Mouse (Mus musculus): ENCODE data around the gene Il6st. TPM values are rescaled to one million over a fixed set of nuclear protein-coding genes. Genes with fewer than 3 reads are reported as not detected.

The Il6st gene
- polyA plus RNA-seq, 1 experiment from 2014 or later, result 20.2 TPM

GRCm38 (mm10) chr13:112438001-112438868 is 25.6 kb upstream of the Il6st start:
- ATAC-seq (ENCODE audit: insufficient number of reproducible peaks, low FRiP score, low TSS enrichment, low read depth) (no peak), DNase-seq (ENCODE audit: low spot score) (no peak)
- H3K9ac ChIP-seq (ENCODE audit: low read length), result no peak overlapping the region
- H3K4me1 ChIP-seq (ENCODE audit: control insufficient read depth, insufficient read depth, low read length), result peaks cover 6% of the 10 kb centered on the region; the same call in 1 of the 2 replicates
- no peak overlapping the region for H3K4me3 ChIP-seq (ENCODE audit: low read depth, low read length)
- 89% methylated on average over 21 of the region's 21 CpGs for WGBS
- H3K4me2 ChIP-seq (ENCODE audit: low read depth, severe bottlenecking), result no peak overlapping the region
- no peaks in the 10 kb centered on the region for H3K36me3 ChIP-seq (ENCODE audit: control insufficient read depth, insufficient read depth, low read length)
- no peak overlapping the region for H3K27ac ChIP-seq (replicated peaks; ENCODE audit: low read depth, low read length)
- H3K9me3 ChIP-seq (ENCODE audit: control insufficient read depth, low read length), result no peaks in the 10 kb centered on the region
- no peaks in the 10 kb centered on the region for H3K27me3 ChIP-seq (ENCODE audit: control insufficient read depth, insufficient read depth, low read length)

- Histone ChIP-seq H3K4me3 (ENCODE audit: low read depth, low read length) (no peak overlapping the region), H3K36me3 (ENCODE audit: control insufficient read depth, insufficient read depth, low read length) (no peaks in the 10 kb centered on the region), H3K27me3 (ENCODE audit: control insufficient read depth, insufficient read depth, low read length) (no peaks in the 10 kb centered on the region), H3K9me3 (ENCODE audit: control insufficient read depth, low read length) (no peaks in the 10 kb centered on the region), H3K4me2 (ENCODE audit: low read depth, severe bottlenecking) (no peak overlapping the region), H3K27ac (replicated peaks; ENCODE audit: low read depth, low read length) (no peak overlapping the region), H3K9ac (ENCODE audit: low read length) (no peak overlapping the region), H3K4me1 (ENCODE audit: control insufficient read depth, insufficient read depth, low read length) (0 out of 2 replicates have a peak, but pooled peaks cover 3% of the 10 kb centered on the region)
- DNase-seq (ENCODE audit: low spot score) (no peak), ATAC-seq (ENCODE audit: insufficient number of reproducible peaks, low FRiP score, low TSS enrichment, low read depth) (no peak)
- WGBS, result 47% methylated on average over 15 of the region's 15 CpGs
These were observed 24.6 kb upstream of the Il6st start for GRCm38 (mm10) chr13:112439105-112439818.

- 0 out of 2 replicates have a peak, but pooled peaks cover 3% of the 10 kb centered on the region for H3K4me1 ChIP-seq (ENCODE audit: control insufficient read depth, insufficient read depth, low read length)
- H3K4me2 ChIP-seq (ENCODE audit: low read depth, severe bottlenecking), result no peak overlapping the region
- H3K27ac ChIP-seq (replicated peaks; ENCODE audit: low read depth, low read length), result no peak overlapping the region
- no peaks in the 10 kb centered on the region for H3K27me3 ChIP-seq (ENCODE audit: control insufficient read depth, insufficient read depth, low read length)
- WGBS, result 29% methylated on average over 9 of the region's 9 CpGs
- no peaks in the 10 kb centered on the region for H3K36me3 ChIP-seq (ENCODE audit: control insufficient read depth, insufficient read depth, low read length)
- peak; percentile 65; the same call in 1 of the 2 replicates for ATAC-seq (ENCODE audit: insufficient number of reproducible peaks, low FRiP score, low TSS enrichment, low read depth)
- peak; percentile 69 for DNase-seq (ENCODE audit: low spot score)
- no peak overlapping the region for H3K9ac ChIP-seq (ENCODE audit: low read length)
- no peak overlapping the region for H3K4me3 ChIP-seq (ENCODE audit: low read depth, low read length)
- H3K9me3 ChIP-seq (ENCODE audit: control insufficient read depth, low read length), result no peaks in the 10 kb centered on the region
These were observed 23.9 kb upstream of the Il6st start for GRCm38 (mm10) chr13:112439917-112440361.

GRCm38 (mm10) chr13:112440668-112441067 is 23.2 kb upstream of the Il6st start:
- Histone ChIP-seq H3K4me2 (ENCODE audit: low read depth, severe bottlenecking) (no peak overlapping the region), H3K36me3 (ENCODE audit: control insufficient read depth, insufficient read depth, low read length) (no peaks in the 10 kb centered on the region), H3K27ac (replicated peaks; ENCODE audit: low read depth, low read length) (no peak overlapping the region), H3K27me3 (ENCODE audit: control insufficient read depth, insufficient read depth, low read length) (no peaks in the 10 kb centered on the region), H3K4me1 (ENCODE audit: control insufficient read depth, insufficient read depth, low read length) (0 out of 2 replicates have a peak, but pooled peaks cover 3% of the 10 kb centered on the region), H3K9me3 (ENCODE audit: control insufficient read depth, low read length) (no peaks in the 10 kb centered on the region), H3K4me3 (ENCODE audit: low read depth, low read length) (no peak overlapping the region), H3K9ac (ENCODE audit: low read length) (no peak overlapping the region)
- ATAC-seq (ENCODE audit: insufficient number of reproducible peaks, low FRiP score, low TSS enrichment, low read depth) (no peak), DNase-seq (ENCODE audit: low spot score) (no peak)
- WGBS, result 76% methylated on average over 8 of the region's 8 CpGs

- Histone ChIP-seq H3K27ac (replicated peaks; ENCODE audit: low read depth, low read length) (no peak overlapping the region), H3K9me3 (ENCODE audit: control insufficient read depth, low read length) (no peaks in the 10 kb centered on the region), H3K4me2 (ENCODE audit: low read depth, severe bottlenecking) (no peak overlapping the region), H3K27me3 (ENCODE audit: control insufficient read depth, insufficient read depth, low read length) (no peaks in the 10 kb centered on the region), H3K36me3 (ENCODE audit: control insufficient read depth, insufficient read depth, low read length) (no peaks in the 10 kb centered on the region), H3K4me1 (ENCODE audit: control insufficient read depth, insufficient read depth, low read length) (0 out of 2 replicates have a peak, but pooled peaks cover 3% of the 10 kb centered on the region), H3K9ac (ENCODE audit: low read length) (no peak overlapping the region), H3K4me3 (ENCODE audit: low read depth, low read length) (no peak overlapping the region)
- ATAC-seq (ENCODE audit: insufficient number of reproducible peaks, low FRiP score, low TSS enrichment, low read depth) (no peak), DNase-seq (ENCODE audit: low spot score) (no peak)
- WGBS, result 79% methylated on average over 7 of the region's 7 CpGs
These were observed 20.9 kb upstream of the Il6st start for GRCm38 (mm10) chr13:112442867-112443529.

- H3K36me3 ChIP-seq (ENCODE audit: control insufficient read depth, insufficient read depth, low read length), result no peaks in the 10 kb centered on the region
- H3K4me2 ChIP-seq (ENCODE audit: low read depth, severe bottlenecking), result no peak overlapping the region
- H3K27ac ChIP-seq (replicated peaks; ENCODE audit: low read depth, low read length), result no peak overlapping the region
- no peak overlapping the region for H3K9ac ChIP-seq (ENCODE audit: low read length)
- WGBS, result 88% methylated on average over 8 of the region's 8 CpGs
- H3K9me3 ChIP-seq (ENCODE audit: control insufficient read depth, low read length), result no peaks in the 10 kb centered on the region
- no peak for ATAC-seq (ENCODE audit: insufficient number of reproducible peaks, low FRiP score, low TSS enrichment, low read depth)
- no peaks in the 10 kb centered on the region for H3K27me3 ChIP-seq (ENCODE audit: control insufficient read depth, insufficient read depth, low read length)
- no peaks in the 10 kb centered on the region for H3K4me1 ChIP-seq (ENCODE audit: control insufficient read depth, insufficient read depth, low read length)
- H3K4me3 ChIP-seq (ENCODE audit: low read depth, low read length), result no peak overlapping the region
- no peak for DNase-seq (ENCODE audit: low spot score)
These were observed 16.7 kb upstream of the Il6st start for GRCm38 (mm10) chr13:112447108-112447665.

GRCm38 (mm10) chr13:112450210-112450609 is 13.7 kb upstream of the Il6st start:
- H3K27ac ChIP-seq (replicated peaks; ENCODE audit: low read depth, low read length), result no peak overlapping the region
- H3K4me2 ChIP-seq (ENCODE audit: low read depth, severe bottlenecking), result no peak overlapping the region
- ATAC-seq (ENCODE audit: insufficient number of reproducible peaks, low FRiP score, low TSS enrichment, low read depth) (no peak), DNase-seq (ENCODE audit: low spot score) (no peak)
- WGBS, result 76% methylated on average over 3 of the region's 3 CpGs
- no peaks in the 10 kb centered on the region for H3K36me3 ChIP-seq (ENCODE audit: control insufficient read depth, insufficient read depth, low read length)
- no peaks in the 10 kb centered on the region for H3K27me3 ChIP-seq (ENCODE audit: control insufficient read depth, insufficient read depth, low read length)
- no peak overlapping the region for H3K9ac ChIP-seq (ENCODE audit: low read length)
- H3K4me3 ChIP-seq (ENCODE audit: low read depth, low read length), result no peak overlapping the region
- no peaks in the 10 kb centered on the region for H3K4me1 ChIP-seq (ENCODE audit: control insufficient read depth, insufficient read depth, low read length)
- no peaks in the 10 kb centered on the region for H3K9me3 ChIP-seq (ENCODE audit: control insufficient read depth, low read length)

- no peak overlapping the region for H3K9ac ChIP-seq (ENCODE audit: low read length)
- ATAC-seq (ENCODE audit: insufficient number of reproducible peaks, low FRiP score, low TSS enrichment, low read depth) (no peak), DNase-seq (ENCODE audit: low spot score) (no peak)
- no peak overlapping the region for H3K27ac ChIP-seq (replicated peaks; ENCODE audit: low read depth, low read length)
- no peak overlapping the region for H3K4me3 ChIP-seq (ENCODE audit: low read depth, low read length)
- no peaks in the 10 kb centered on the region for H3K9me3 ChIP-seq (ENCODE audit: control insufficient read depth, low read length)
- WGBS, result 87% methylated on average over 6 of the region's 6 CpGs
- no peaks in the 10 kb centered on the region for H3K36me3 ChIP-seq (ENCODE audit: control insufficient read depth, insufficient read depth, low read length)
- H3K27me3 ChIP-seq (ENCODE audit: control insufficient read depth, insufficient read depth, low read length), result no peaks in the 10 kb centered on the region
- no peak overlapping the region for H3K4me2 ChIP-seq (ENCODE audit: low read depth, severe bottlenecking)
- no peaks in the 10 kb centered on the region for H3K4me1 ChIP-seq (ENCODE audit: control insufficient read depth, insufficient read depth, low read length)
These were observed 6.5 kb upstream of the Il6st start for GRCm38 (mm10) chr13:112457366-112457765.
